Mouse (Mus musculus): ENCODE results near the gene Vps33a. TPM values are rescaled to one million over a fixed set of nuclear protein-coding genes. Genes with fewer than 3 reads are reported as not detected.
"Not testable (repeated sequence)": the region's sequence is repeated elsewhere in the genome, so short reads cannot be mapped to it uniquely, and the experiment has no call there.

Vps33a gene
- polyA plus RNA-seq, 1 experiment from 2014 or later = 15.9 TPM

DNA sequence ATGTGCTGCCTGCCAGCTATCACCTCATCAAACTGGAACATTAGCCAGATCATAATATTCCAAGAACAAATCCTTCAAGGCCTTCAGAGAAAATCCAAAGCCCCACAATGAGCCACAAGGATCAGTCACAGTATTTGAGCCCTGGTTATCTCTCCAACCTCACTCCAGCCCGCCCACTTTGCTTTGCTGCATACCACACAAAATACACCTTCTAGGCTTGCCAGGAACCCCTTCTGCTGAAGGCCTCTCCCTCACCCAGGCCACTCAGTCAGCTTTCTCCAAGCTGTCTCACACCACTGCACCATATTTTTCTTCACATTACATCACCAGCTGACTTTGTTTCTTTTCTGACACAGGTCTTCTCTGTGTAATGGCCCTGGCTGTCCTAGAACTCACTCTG is 50.7 kb downstream of the Vps33a start:
- H3K4me3 ChIP-seq (ENCODE audit: low read depth, low read length) = no peak overlapping the region
- no peak overlapping the region for H3K9ac ChIP-seq (ENCODE audit: low read depth, low read length)
- H3K4me2 ChIP-seq (replicated peaks; ENCODE audit: low read depth) = no peak overlapping the region
- H3K36me3 ChIP-seq (ENCODE audit: control insufficient read depth, insufficient read depth) = peaks cover 11% of the 10 kb centered on the region; the same call in 1 of the 2 replicates
- H3K4me1 ChIP-seq (replicated peaks; ENCODE audit: control insufficient read depth, insufficient read depth, low read length) = no peaks in the 10 kb centered on the region
- no peaks in the 10 kb centered on the region for H3K27me3 ChIP-seq (replicated peaks; ENCODE audit: control insufficient read depth, insufficient read depth, low read length)
- no peak overlapping the region for H3K27ac ChIP-seq (ENCODE audit: low read depth, low read length)
- ATAC-seq = no peak
- TF ChIP-seq CTCF (IDR thresholded peaks at IDR 0.05; ENCODE audit: low read depth) = no peak
- WGBS = 92% methylated on average over 1 of the region's 1 CpGs
- H3K9me3 ChIP-seq (ENCODE audit: control insufficient read depth) = no peaks in the 10 kb centered on the region

DNA sequence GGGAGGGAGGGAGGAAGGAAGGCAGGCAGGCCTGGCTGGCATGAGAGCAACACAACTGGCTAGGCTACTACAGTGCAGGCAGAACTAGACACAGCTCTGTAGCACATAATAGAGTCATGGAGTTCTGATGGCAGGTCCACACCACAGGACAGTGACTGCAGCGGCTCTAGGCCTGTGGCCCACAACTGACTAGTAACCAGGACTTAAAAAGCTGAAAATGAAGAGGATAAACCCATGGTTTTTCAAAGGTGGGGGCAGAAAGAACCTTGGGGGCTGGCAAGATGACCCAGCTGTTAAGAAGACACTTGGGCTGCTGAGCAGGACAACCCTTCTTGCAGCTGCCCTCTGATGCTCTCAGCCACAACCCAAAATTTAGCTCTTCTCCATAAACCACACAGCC is 51.2 kb downstream of the Vps33a start:
- no peak for ATAC-seq
- 75% methylated on average over 1 of the region's 1 CpGs for WGBS
- H3K9ac ChIP-seq (ENCODE audit: low read depth, low read length) = no peak overlapping the region

DNA sequence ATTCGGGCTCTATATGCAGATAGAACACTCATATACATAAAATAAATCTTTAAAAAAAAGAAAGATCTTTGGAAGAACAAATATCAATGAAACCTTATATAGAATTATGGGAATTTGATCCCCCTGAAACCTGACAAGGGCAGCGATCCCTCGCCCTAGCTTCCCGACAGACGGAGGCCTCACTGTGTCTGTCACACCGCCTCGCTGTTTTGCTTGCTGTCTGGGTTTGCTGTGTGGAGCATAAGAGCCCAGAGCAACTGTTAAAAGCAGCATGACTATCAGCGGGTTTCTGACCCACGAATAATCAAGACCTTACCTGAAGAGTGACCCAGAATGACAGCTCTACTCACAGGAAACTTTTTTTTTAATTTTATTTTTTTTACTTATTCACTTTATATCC is 52.2 kb downstream of the Vps33a start:
- Histone ChIP-seq H3K36me3 (ENCODE audit: control insufficient read depth, insufficient read depth) (peaks cover 22% of the 10 kb centered on the region), H3K27me3 (replicated peaks; ENCODE audit: control insufficient read depth, insufficient read depth, low read length) (no peaks in the 10 kb centered on the region), H3K4me3 (ENCODE audit: low read depth, low read length) (no peak overlapping the region), H3K27ac (ENCODE audit: low read depth, low read length) (no peak overlapping the region), H3K9ac (ENCODE audit: low read depth, low read length) (no peak overlapping the region), H3K9me3 (ENCODE audit: control insufficient read depth) (no peaks in the 10 kb centered on the region), H3K4me2 (replicated peaks; ENCODE audit: low read depth) (no peak overlapping the region), H3K4me1 (replicated peaks; ENCODE audit: control insufficient read depth, insufficient read depth, low read length) (no peaks in the 10 kb centered on the region)
- WGBS = 91% methylated on average over 9 of the region's 9 CpGs
- ATAC-seq = no peak
- no peak for TF ChIP-seq CTCF (IDR thresholded peaks at IDR 0.05; ENCODE audit: low read depth)

More for the DNA sequence above, 51.2 kb downstream of the Vps33a start:
- H3K4me1 ChIP-seq (replicated peaks; ENCODE audit: control insufficient read depth, insufficient read depth, low read length) = no peaks in the 10 kb centered on the region
- peaks cover 16% of the 10 kb centered on the region for H3K36me3 ChIP-seq (ENCODE audit: control insufficient read depth, insufficient read depth)
- H3K27me3 ChIP-seq (replicated peaks; ENCODE audit: control insufficient read depth, insufficient read depth, low read length) = no peaks in the 10 kb centered on the region
- no peak for TF ChIP-seq CTCF (IDR thresholded peaks at IDR 0.05; ENCODE audit: low read depth)
- no peak overlapping the region for H3K4me2 ChIP-seq (replicated peaks; ENCODE audit: low read depth)
- no peak overlapping the region for H3K27ac ChIP-seq (ENCODE audit: low read depth, low read length)
- H3K4me3 ChIP-seq (ENCODE audit: low read depth, low read length) = no peak overlapping the region
- no peaks in the 10 kb centered on the region for H3K9me3 ChIP-seq (ENCODE audit: control insufficient read depth)

DNA sequence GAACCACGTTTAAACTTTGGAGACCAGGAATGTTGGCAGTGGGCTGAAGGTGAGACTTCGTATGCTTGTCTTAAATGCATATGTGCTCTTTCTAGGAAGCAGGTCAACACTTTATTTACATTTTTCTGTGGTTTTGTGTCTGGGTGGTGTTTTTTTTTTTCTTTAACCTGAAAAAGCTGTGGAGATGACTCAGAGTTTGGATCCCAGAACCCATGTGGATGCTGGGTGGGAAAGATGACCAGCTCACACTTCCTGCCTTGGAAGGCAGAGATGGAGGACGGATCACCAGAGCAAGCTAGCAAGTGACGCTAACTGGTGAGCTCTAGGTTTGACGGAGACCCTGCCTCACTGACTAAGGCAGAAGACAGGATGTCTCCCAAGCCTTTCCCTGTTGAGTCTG is 58.0 kb downstream of the Vps33a start:
- ATAC-seq = no peak
- H3K9ac ChIP-seq (ENCODE audit: low read depth, low read length) = no peak overlapping the region
- no peak overlapping the region for H3K27ac ChIP-seq (ENCODE audit: low read depth, low read length)
- no peak overlapping the region for H3K4me2 ChIP-seq (replicated peaks; ENCODE audit: low read depth)
- peaks cover 22% of the 10 kb centered on the region for H3K36me3 ChIP-seq (ENCODE audit: control insufficient read depth, insufficient read depth)
- no peaks in the 10 kb centered on the region for H3K27me3 ChIP-seq (replicated peaks; ENCODE audit: control insufficient read depth, insufficient read depth, low read length)
- no peak for TF ChIP-seq CTCF (IDR thresholded peaks at IDR 0.05; ENCODE audit: low read depth)
- H3K4me3 ChIP-seq (ENCODE audit: low read depth, low read length) = no peak overlapping the region
- 91% methylated on average over 5 of the region's 5 CpGs for WGBS
- H3K9me3 ChIP-seq (ENCODE audit: control insufficient read depth) = no peaks in the 10 kb centered on the region
- H3K4me1 ChIP-seq (replicated peaks; ENCODE audit: control insufficient read depth, insufficient read depth, low read length) = no peaks in the 10 kb centered on the region

DNA sequence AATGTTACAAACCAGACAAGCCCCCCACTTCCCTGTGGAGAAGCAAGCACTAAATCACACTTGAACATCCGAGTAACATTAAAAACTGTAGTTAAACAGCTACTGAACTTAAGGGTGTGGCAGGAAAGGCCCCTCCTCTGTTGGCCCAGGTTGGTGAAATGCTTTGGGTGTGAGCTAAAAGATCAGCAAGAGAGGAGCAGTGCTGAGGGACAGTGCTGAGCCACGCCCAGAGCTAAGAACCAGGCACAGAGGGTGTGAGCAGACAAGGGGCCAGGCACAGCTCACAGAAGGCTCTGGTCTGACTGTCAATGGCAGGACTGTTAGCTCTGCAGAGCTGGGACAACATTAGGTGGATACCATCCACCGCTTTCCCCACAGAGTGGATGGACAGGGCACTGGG is 60.7 kb downstream of the Vps33a start:
- Histone ChIP-seq H3K27me3 (replicated peaks; ENCODE audit: control insufficient read depth, insufficient read depth, low read length) (peaks cover 17% of the 10 kb centered on the region; the same call in 1 of the 2 replicates), H3K4me3 (ENCODE audit: low read depth, low read length) (no peak overlapping the region), H3K9ac (ENCODE audit: low read depth, low read length) (no peak overlapping the region), H3K4me2 (replicated peaks; ENCODE audit: low read depth) (no peak overlapping the region), H3K9me3 (ENCODE audit: control insufficient read depth) (no peaks in the 10 kb centered on the region), H3K36me3 (ENCODE audit: control insufficient read depth, insufficient read depth) (peaks cover 10% of the 10 kb centered on the region; the same call in 1 of the 2 replicates), H3K4me1 (replicated peaks; ENCODE audit: control insufficient read depth, insufficient read depth, low read length) (0 out of 2 replicates have a peak, but pooled peaks cover 4% of the 10 kb centered on the region), H3K27ac (ENCODE audit: low read depth, low read length) (no peak overlapping the region)
- no peak for ATAC-seq
- WGBS = 48% methylated on average over 3 of the region's 3 CpGs
- no peak for TF ChIP-seq CTCF (IDR thresholded peaks at IDR 0.05; ENCODE audit: low read depth)

DNA sequence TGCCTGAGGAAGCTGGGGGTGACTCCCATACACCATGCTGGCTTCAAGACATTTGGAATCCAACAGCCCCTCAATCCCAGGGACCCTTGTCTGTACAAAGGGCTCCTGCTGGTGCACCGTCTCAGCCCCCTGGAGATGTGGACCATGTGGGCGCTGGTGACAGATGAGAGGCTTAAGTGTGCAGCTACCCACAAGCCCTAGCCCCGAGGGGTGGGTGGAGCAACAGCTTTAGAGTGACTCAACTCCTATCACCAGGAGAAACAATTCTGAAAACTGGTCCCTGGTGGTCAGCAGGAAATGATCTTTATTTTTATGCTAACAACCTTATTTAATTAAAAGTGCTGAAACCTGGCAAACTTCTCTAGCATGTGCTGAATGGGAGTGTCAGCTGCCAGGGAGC is 61.4 kb downstream of the Vps33a start:
- ATAC-seq; H3K4me2 ChIP-seq (replicated peaks; ENCODE audit: low read depth); H3K9me3 ChIP-seq (ENCODE audit: control insufficient read depth); H3K9ac ChIP-seq (ENCODE audit: low read depth, low read length); H3K36me3 ChIP-seq (ENCODE audit: control insufficient read depth, insufficient read depth); H3K27ac ChIP-seq (ENCODE audit: low read depth, low read length); H3K4me1 ChIP-seq (replicated peaks; ENCODE audit: control insufficient read depth, insufficient read depth, low read length); H3K4me3 ChIP-seq (ENCODE audit: low read depth, low read length): not testable (repeated sequence)
- WGBS = 87% methylated on average over 3 of the region's 3 CpGs
- H3K27me3 ChIP-seq (replicated peaks; ENCODE audit: control insufficient read depth, insufficient read depth, low read length) = peaks cover 17% of the 10 kb centered on the region; the same call in 1 of the 2 replicates

DNA sequence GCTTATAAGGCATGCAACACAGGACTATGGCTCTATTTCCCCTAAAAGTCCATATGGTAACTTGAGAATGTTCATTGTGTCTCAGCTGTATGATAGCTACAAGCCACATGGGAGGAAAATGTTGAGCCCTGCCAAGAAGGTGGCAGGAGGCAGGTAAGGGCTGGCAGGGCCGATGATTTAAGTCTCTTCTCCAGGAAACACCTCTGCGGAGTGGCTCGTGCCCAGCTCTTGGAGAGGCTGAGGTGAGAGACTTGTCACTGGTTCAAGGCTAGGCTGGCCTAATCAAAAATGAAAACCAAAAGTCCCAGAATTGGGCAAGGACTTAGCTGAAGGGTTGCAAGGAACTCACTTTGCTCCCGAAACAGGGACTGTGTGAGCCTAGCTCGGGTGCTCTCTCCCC is 62.7 kb downstream of the Vps33a start, which contains the start of gene B3gnt4:
Gene B3gnt4, plus strand, starts transcription at position 301 of the 400 bp plus-strand sequence.
- Histone ChIP-seq H3K36me3 (ENCODE audit: control insufficient read depth, insufficient read depth) (no peaks in the 10 kb centered on the region; the same call in 1 of the 2 replicates), H3K4me1 (replicated peaks; ENCODE audit: control insufficient read depth, insufficient read depth, low read length) (0 out of 2 replicates have a peak, but pooled peaks cover 4% of the 10 kb centered on the region), H3K4me2 (replicated peaks; ENCODE audit: low read depth) (no peak within 1 kb of the TSS), H3K9me3 (ENCODE audit: control insufficient read depth) (no peaks in the 10 kb centered on the region), H3K27ac (ENCODE audit: low read depth, low read length) (no peak within 1 kb of the TSS), H3K9ac (ENCODE audit: low read depth, low read length) (no peak within 1 kb of the TSS), H3K4me3 (ENCODE audit: low read depth, low read length) (no peak within 1 kb of the TSS), H3K27me3 (replicated peaks; ENCODE audit: control insufficient read depth, insufficient read depth, low read length) (peaks cover 19% of the 10 kb centered on the region; the same call in 1 of the 2 replicates)
- 92% methylated on average over 5 of the region's 5 CpGs for WGBS
- TF ChIP-seq CTCF (IDR thresholded peaks at IDR 0.05; ENCODE audit: low read depth) = no peak
- no peak for ATAC-seq
